ENCODE assay signal across 6 mouse cellular contexts in the genomic region with DNA sequence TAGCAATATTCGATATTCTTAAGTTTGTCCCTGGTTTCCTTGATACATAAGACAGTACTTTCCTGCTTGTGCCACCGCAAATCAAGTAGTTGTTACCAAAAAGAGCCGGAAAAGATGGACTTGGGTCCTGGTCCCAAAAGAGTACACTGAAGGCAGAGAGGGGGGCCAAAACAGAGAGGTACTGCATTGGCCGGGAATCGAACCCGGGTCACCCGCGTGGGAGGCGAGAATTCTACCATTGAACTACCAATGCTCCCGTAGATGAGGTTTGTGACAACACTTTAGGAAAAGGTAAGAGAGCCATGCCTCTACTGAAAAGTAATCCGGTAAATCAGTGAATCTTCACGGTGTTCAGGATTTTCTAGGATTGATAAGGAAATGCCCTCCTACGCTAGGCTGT. TPM values are rescaled to one million over a fixed set of nuclear protein-coding genes. Genes with fewer than 3 reads are reported as not detected.
DNase-seq lines count a peak whose midpoint lies in the region; ATAC-seq lines count a peak whose summit lies in the region.
"Not testable (repeated sequence)": the region's sequence is repeated elsewhere in the genome, so short reads cannot be mapped to it uniquely, and the experiment has no call there.
"Had no signal": no experiment of that assay in that cellular context is flagged by ENCODE, and none has a peak within 500 bp of the region (broad histone marks: within the 10 kb centered on the region; RNA-seq: fewer than 3 reads in every experiment).

No protein-coding gene starts in this region.

- not testable (repeated sequence) for H3K27me3 ChIP-seq in liver, embryonic 11.5 days (replicated peaks; ENCODE audit: control insufficient read depth, insufficient read depth, low read length)

- not testable (repeated sequence) for H3K4me2 ChIP-seq in liver, embryonic 11.5 days

- not testable (repeated sequence) for H3K4me3 ChIP-seq in liver, embryonic 11.5 days (ENCODE audit: low read depth, low read length)

- not testable (repeated sequence) for H3K36me3 ChIP-seq in liver, embryonic 11.5 days (ENCODE audit: control insufficient read depth, insufficient read depth, low read length)

- H3K4me1 ChIP-seq in liver, embryonic 11.5 days (replicated peaks; ENCODE audit: control insufficient read depth, insufficient read depth, low read length): not testable (repeated sequence)

- peak; percentile 57; the same call in 1 of the 2 replicates for ATAC-seq in liver, embryonic 11.5 days (replicated peaks; ENCODE audit: low FRiP score)
- ATAC-seq in megakaryocyte progenitor cell, adult 5-6 weeks (replicated peaks; ENCODE audit: poor library complexity): peak; percentile 57

- not testable (repeated sequence) for DNase-seq in liver, embryonic 11.5 days (ENCODE audit: low spot score)

- not testable (repeated sequence) for H3K9ac ChIP-seq in liver, embryonic 11.5 days (ENCODE audit: low read depth, low read length)

- H3K9me3 ChIP-seq in liver, embryonic 11.5 days (ENCODE audit: control insufficient read depth, low read length): not testable (repeated sequence)

- H3K27ac ChIP-seq in liver, embryonic 11.5 days (ENCODE audit: low read depth, low read length): not testable (repeated sequence)

- WGBS in liver, embryonic 11.5 days: no CpG with 5 or more reads among the region's 13 CpGs

RNA-seq across cellular contexts. Expression of gene Fcgr1, which starts 57.2 kb away (rescaled TPM):
- polyA plus RNA-seq in liver, embryonic 11.5 days (2014; fragmentation: Nextera tagmentation; extraction: Ambion mirVana): 4.1 TPM in 2 replicates
- 0.37 and 1.2 TPM in 2 replicates for total RNA-seq in megakaryocyte progenitor cell, adult 5-6 weeks (2015)
- total RNA-seq in megakaryocyte progenitor cell, adult 5-6 weeks (2017): 0.14 and 0.21 TPM in 2 replicates
- total RNA-seq: CH12.LX, ES-E14 had no signal
- polyA plus RNA-seq: activated CD4-positive, CD25-positive, alpha-beta regulatory T cell, adult 4 months; G1E had no signal
